Mouse (Mus musculus): Measurements from ENCODE around the gene Tbc1d15. TPM values are rescaled to one million over a fixed set of nuclear protein-coding genes. Genes with fewer than 3 reads are reported as not detected.
A peak's percentile ranks its signal among the peaks of the same experiment; 100 is the strongest.

Tbc1d15 gene
- 32.3 and 38.0 TPM in 2 replicates for polyA plus RNA-seq (2014; fragmentation: Nextera tagmentation; extraction: Ambion mirVana)

GRCm38 (mm10) chr10:115251088-115251934 is at the start of gene Tbc1d15:
Tbc1d15 (minus strand) TSS chr10:115251467.
- Histone ChIP-seq H3K4me2 (ENCODE audit: low read depth, low read length) (peak within 1 kb of the TSS; percentile 65), H3K9ac (replicated peaks; ENCODE audit: low read depth, low read length) (peak within 1 kb of the TSS; percentile 80), H3K9me3 (ENCODE audit: control insufficient read depth, low read length) (no peaks in the 10 kb centered on the region), H3K36me3 (ENCODE audit: control insufficient read depth, insufficient read depth, low read length) (no peaks in the 10 kb centered on the region), H3K4me3 (ENCODE audit: low read depth, low read length) (peak within 1 kb of the TSS; percentile 94), H3K27ac (ENCODE audit: low read depth, low read length) (peak within 1 kb of the TSS; percentile 39; the same call in 1 of the 2 replicates), H3K27me3 (ENCODE audit: control insufficient read depth, insufficient read depth, low read length) (no peaks in the 10 kb centered on the region), H3K4me1 (ENCODE audit: control insufficient read depth, insufficient read depth, low read length) (peaks cover 8% of the 10 kb centered on the region; the same call in 1 of the 2 replicates)
- ATAC-seq (ENCODE audit: low read depth) = peak; percentile 99
- under 1% methylated on average over 65 of the region's 67 CpGs for WGBS

- 92% methylated on average over 4 of the region's 4 CpGs for WGBS
- ATAC-seq (ENCODE audit: low read depth) = no peak
- Histone ChIP-seq H3K4me3 (ENCODE audit: low read depth, low read length) (no peak overlapping the region), H3K36me3 (ENCODE audit: control insufficient read depth, insufficient read depth, low read length) (peaks cover 27% of the 10 kb centered on the region), H3K9me3 (ENCODE audit: control insufficient read depth, low read length) (no peaks in the 10 kb centered on the region), H3K27ac (ENCODE audit: low read depth, low read length) (no peak overlapping the region), H3K9ac (replicated peaks; ENCODE audit: low read depth, low read length) (no peak overlapping the region), H3K4me1 (ENCODE audit: control insufficient read depth, insufficient read depth, low read length) (no peaks in the 10 kb centered on the region), H3K27me3 (ENCODE audit: control insufficient read depth, insufficient read depth, low read length) (no peaks in the 10 kb centered on the region), H3K4me2 (ENCODE audit: low read depth, low read length) (no peak overlapping the region)
These were observed 47.4 kb upstream of the Tbc1d15 start for GRCm38 (mm10) chr10:115298683-115299082.

- no peaks in the 10 kb centered on the region for H3K9me3 ChIP-seq (ENCODE audit: control insufficient read depth, low read length)
- no peak overlapping the region for H3K9ac ChIP-seq (replicated peaks; ENCODE audit: low read depth, low read length)
- 93% methylated on average over 5 of the region's 5 CpGs for WGBS
- H3K27ac ChIP-seq (ENCODE audit: low read depth, low read length) = no peak overlapping the region
- H3K27me3 ChIP-seq (ENCODE audit: control insufficient read depth, insufficient read depth, low read length) = no peaks in the 10 kb centered on the region
- peaks cover 30% of the 10 kb centered on the region for H3K36me3 ChIP-seq (ENCODE audit: control insufficient read depth, insufficient read depth, low read length)
- no peak for ATAC-seq (ENCODE audit: low read depth)
- no peak overlapping the region for H3K4me2 ChIP-seq (ENCODE audit: low read depth, low read length)
- no peak overlapping the region for H3K4me3 ChIP-seq (ENCODE audit: low read depth, low read length)
- H3K4me1 ChIP-seq (ENCODE audit: control insufficient read depth, insufficient read depth, low read length) = no peaks in the 10 kb centered on the region
These were observed 46.3 kb upstream of the Tbc1d15 start for GRCm38 (mm10) chr10:115297582-115297981.

- no peaks in the 10 kb centered on the region for H3K27me3 ChIP-seq (ENCODE audit: control insufficient read depth, insufficient read depth, low read length)
- H3K4me2 ChIP-seq (ENCODE audit: low read depth, low read length) = no peak overlapping the region
- peaks cover 33% of the 10 kb centered on the region for H3K36me3 ChIP-seq (ENCODE audit: control insufficient read depth, insufficient read depth, low read length)
- H3K4me1 ChIP-seq (ENCODE audit: control insufficient read depth, insufficient read depth, low read length) = no peaks in the 10 kb centered on the region
- WGBS = 89% methylated on average over 9 of the region's 9 CpGs
- no peak for ATAC-seq (ENCODE audit: low read depth)
- H3K9ac ChIP-seq (replicated peaks; ENCODE audit: low read depth, low read length) = no peak overlapping the region
- no peaks in the 10 kb centered on the region for H3K9me3 ChIP-seq (ENCODE audit: control insufficient read depth, low read length)
- no peak overlapping the region for H3K4me3 ChIP-seq (ENCODE audit: low read depth, low read length)
- H3K27ac ChIP-seq (ENCODE audit: low read depth, low read length) = no peak overlapping the region
These were observed 45.2 kb upstream of the Tbc1d15 start for GRCm38 (mm10) chr10:115296401-115296935.

- no peaks in the 10 kb centered on the region for H3K4me1 ChIP-seq (ENCODE audit: control insufficient read depth, insufficient read depth, low read length)
- WGBS = 92% methylated on average over 3 of the region's 3 CpGs
- H3K27ac ChIP-seq (ENCODE audit: low read depth, low read length) = no peak overlapping the region
- H3K9me3 ChIP-seq (ENCODE audit: control insufficient read depth, low read length) = no peaks in the 10 kb centered on the region
- H3K4me2 ChIP-seq (ENCODE audit: low read depth, low read length) = no peak overlapping the region
- no peaks in the 10 kb centered on the region for H3K27me3 ChIP-seq (ENCODE audit: control insufficient read depth, insufficient read depth, low read length)
- H3K9ac ChIP-seq (replicated peaks; ENCODE audit: low read depth, low read length) = no peak overlapping the region
- no peak overlapping the region for H3K4me3 ChIP-seq (ENCODE audit: low read depth, low read length)
- H3K36me3 ChIP-seq (ENCODE audit: control insufficient read depth, insufficient read depth, low read length) = peaks cover 28% of the 10 kb centered on the region
- no peak for ATAC-seq (ENCODE audit: low read depth)
These were observed 43.9 kb upstream of the Tbc1d15 start for GRCm38 (mm10) chr10:115295162-115295561.

GRCm38 (mm10) chr10:115294715-115295114 is 43.4 kb upstream of the Tbc1d15 start:
- no peaks in the 10 kb centered on the region for H3K27me3 ChIP-seq (ENCODE audit: control insufficient read depth, insufficient read depth, low read length)
- no peak overlapping the region for H3K4me2 ChIP-seq (ENCODE audit: low read depth, low read length)
- no peak overlapping the region for H3K27ac ChIP-seq (ENCODE audit: low read depth, low read length)
- no peak overlapping the region for H3K9ac ChIP-seq (replicated peaks; ENCODE audit: low read depth, low read length)
- H3K4me3 ChIP-seq (ENCODE audit: low read depth, low read length) = no peak overlapping the region
- no peaks in the 10 kb centered on the region for H3K4me1 ChIP-seq (ENCODE audit: control insufficient read depth, insufficient read depth, low read length)
- H3K36me3 ChIP-seq (ENCODE audit: control insufficient read depth, insufficient read depth, low read length) = peaks cover 30% of the 10 kb centered on the region
- no peaks in the 10 kb centered on the region for H3K9me3 ChIP-seq (ENCODE audit: control insufficient read depth, low read length)
- ATAC-seq (ENCODE audit: low read depth) = no peak
- WGBS = 82% methylated on average over 7 of the region's 7 CpGs

GRCm38 (mm10) chr10:115293946-115294345 is 42.7 kb upstream of the Tbc1d15 start:
- no peak overlapping the region for H3K4me2 ChIP-seq (ENCODE audit: low read depth, low read length)
- no peak overlapping the region for H3K4me3 ChIP-seq (ENCODE audit: low read depth, low read length)
- no peaks in the 10 kb centered on the region for H3K27me3 ChIP-seq (ENCODE audit: control insufficient read depth, insufficient read depth, low read length)
- H3K36me3 ChIP-seq (ENCODE audit: control insufficient read depth, insufficient read depth, low read length) = peaks cover 34% of the 10 kb centered on the region
- ATAC-seq (ENCODE audit: low read depth) = no peak
- no peaks in the 10 kb centered on the region for H3K9me3 ChIP-seq (ENCODE audit: control insufficient read depth, low read length)
- H3K4me1 ChIP-seq (ENCODE audit: control insufficient read depth, insufficient read depth, low read length) = no peaks in the 10 kb centered on the region
- H3K9ac ChIP-seq (replicated peaks; ENCODE audit: low read depth, low read length) = no peak overlapping the region
- WGBS = 88% methylated on average over 7 of the region's 7 CpGs
- no peak overlapping the region for H3K27ac ChIP-seq (ENCODE audit: low read depth, low read length)

GRCm38 (mm10) chr10:115290671-115291070 is 39.4 kb upstream of the Tbc1d15 start:
- Histone ChIP-seq H3K36me3 (ENCODE audit: control insufficient read depth, insufficient read depth, low read length) (peaks cover 46% of the 10 kb centered on the region), H3K9me3 (ENCODE audit: control insufficient read depth, low read length) (no peaks in the 10 kb centered on the region), H3K27me3 (ENCODE audit: control insufficient read depth, insufficient read depth, low read length) (no peaks in the 10 kb centered on the region), H3K4me1 (ENCODE audit: control insufficient read depth, insufficient read depth, low read length) (no peaks in the 10 kb centered on the region), H3K4me3 (ENCODE audit: low read depth, low read length) (no peak overlapping the region), H3K9ac (replicated peaks; ENCODE audit: low read depth, low read length) (no peak overlapping the region), H3K4me2 (ENCODE audit: low read depth, low read length) (no peak overlapping the region), H3K27ac (ENCODE audit: low read depth, low read length) (no peak overlapping the region)
- no peak for ATAC-seq (ENCODE audit: low read depth)
- 92% methylated on average over 9 of the region's 9 CpGs for WGBS

GRCm38 (mm10) chr10:115288856-115289255 is 37.6 kb upstream of the Tbc1d15 start:
- no peak overlapping the region for H3K27ac ChIP-seq (ENCODE audit: low read depth, low read length)
- H3K9me3 ChIP-seq (ENCODE audit: control insufficient read depth, low read length) = no peaks in the 10 kb centered on the region
- peaks cover 36% of the 10 kb centered on the region for H3K36me3 ChIP-seq (ENCODE audit: control insufficient read depth, insufficient read depth, low read length)
- no peaks in the 10 kb centered on the region for H3K27me3 ChIP-seq (ENCODE audit: control insufficient read depth, insufficient read depth, low read length)
- 95% methylated on average over 8 of the region's 8 CpGs for WGBS
- no peak for ATAC-seq (ENCODE audit: low read depth)
- H3K4me1 ChIP-seq (ENCODE audit: control insufficient read depth, insufficient read depth, low read length) = no peaks in the 10 kb centered on the region
- no peak overlapping the region for H3K9ac ChIP-seq (replicated peaks; ENCODE audit: low read depth, low read length)
- no peak overlapping the region for H3K4me2 ChIP-seq (ENCODE audit: low read depth, low read length)
- H3K4me3 ChIP-seq (ENCODE audit: low read depth, low read length) = no peak overlapping the region
